Mouse (Mus musculus): ENCODE measurements at regions not wholly inside any gene's neighbourhood (a gene's known extent, or its start where the extent isn't known, plus 50 kb on each side); places are given as distances from the start of the nearest gene placed in this dataset.

DNA sequence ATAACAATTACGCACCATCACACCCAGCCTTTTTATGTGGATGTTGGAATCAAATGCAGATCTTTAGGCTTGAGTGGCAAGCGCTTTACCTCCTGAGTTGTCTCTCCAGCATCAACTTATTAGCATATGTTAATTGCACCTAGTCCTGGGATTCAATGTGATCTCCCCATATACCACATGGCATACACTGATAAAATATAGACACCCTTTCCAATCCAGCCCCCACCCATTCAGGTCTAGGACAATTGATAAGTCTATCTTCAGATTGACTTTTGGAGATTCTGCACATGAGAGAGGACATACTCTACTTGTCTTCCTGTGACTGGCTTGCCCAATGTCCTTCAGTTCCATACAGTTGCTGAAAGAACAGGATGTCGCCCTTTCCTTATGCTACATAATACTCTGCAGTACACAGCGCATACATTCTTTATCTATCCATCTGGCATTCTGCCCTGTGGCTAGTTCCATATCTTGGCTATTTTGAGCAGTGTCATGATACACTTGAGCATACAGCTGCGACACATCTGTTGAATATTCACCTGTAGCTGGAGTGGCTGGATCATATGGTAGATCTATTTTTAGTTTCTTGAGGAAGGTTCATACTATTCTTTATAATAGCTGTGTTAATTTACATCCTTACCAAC, 120.3 kb downstream of the Gsdmc2 start:
- Histone ChIP-seq H3K27ac (no peak overlapping the region), H3K36me3 (ENCODE audit: inconsistent target) (no peaks in the 10 kb centered on the region), H3K79me2 (ENCODE audit: inconsistent target) (no peaks in the 10 kb centered on the region), H3K4me3 (ENCODE audit: inconsistent target) (no peak overlapping the region)
- WGBS (ENCODE audit: missing documents), result 94% methylated on average over 5 of the region's 5 CpGs

DNA sequence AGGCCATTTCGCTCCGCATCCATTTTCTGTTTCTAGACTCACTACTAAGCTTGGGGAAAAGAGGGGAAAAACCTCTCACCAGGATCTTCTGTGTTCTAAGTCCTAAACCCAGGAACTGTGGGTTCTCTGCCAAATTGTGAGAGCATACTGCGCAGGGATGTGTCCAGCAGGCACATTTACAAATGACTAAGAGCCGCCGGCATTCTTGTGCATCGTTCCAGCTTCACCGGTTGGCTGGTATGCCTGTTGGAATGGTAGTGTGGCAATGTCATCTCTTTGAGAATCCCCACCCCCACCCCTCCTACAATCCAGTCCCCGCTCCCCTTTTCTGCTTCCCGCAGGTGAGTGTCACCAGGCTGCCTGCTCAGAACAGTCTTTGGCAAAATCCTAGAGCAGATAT, 122.0 kb downstream of the Gsdmc2 start:
- H3K4me3 ChIP-seq (ENCODE audit: inconsistent target), result no peak overlapping the region
- WGBS (ENCODE audit: missing documents), result 94% methylated on average over 9 of the region's 9 CpGs
- H3K36me3 ChIP-seq (ENCODE audit: inconsistent target), result no peaks in the 10 kb centered on the region
- no peak overlapping the region for H3K27ac ChIP-seq
- no peaks in the 10 kb centered on the region for H3K79me2 ChIP-seq (ENCODE audit: inconsistent target)

DNA sequence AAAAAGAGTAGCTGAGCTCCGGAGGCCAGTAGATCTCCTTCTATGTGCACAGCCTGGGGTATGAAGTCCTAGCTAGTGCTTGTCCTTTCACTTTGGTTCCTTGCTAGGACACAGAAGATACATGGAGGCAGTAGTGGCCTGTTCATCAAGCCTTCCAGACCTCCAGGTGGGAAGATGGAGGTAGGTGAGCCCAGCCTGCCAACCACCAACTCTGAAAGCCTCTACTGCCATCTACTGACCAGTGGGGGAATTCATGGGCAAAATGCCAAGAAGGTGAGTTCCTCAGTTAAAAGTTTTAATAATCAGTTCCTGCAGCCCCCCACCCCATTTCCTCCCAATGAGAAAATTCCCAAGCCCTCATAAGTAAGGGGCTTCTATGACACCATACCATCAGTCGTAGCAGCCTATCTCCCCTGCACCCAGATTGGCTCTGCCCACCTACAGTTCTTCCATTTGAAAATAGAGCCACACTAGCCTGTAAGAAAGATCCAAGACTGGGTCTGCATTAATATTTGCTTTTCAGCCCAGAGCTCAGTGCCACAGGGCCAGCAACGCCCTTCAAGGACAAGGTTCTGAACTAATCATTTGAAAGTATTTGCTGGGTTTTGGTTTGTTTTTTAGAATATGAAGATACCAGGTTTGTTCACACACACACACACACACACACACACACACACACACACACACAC, 123.2 kb downstream of the Gsdmc2 start:
- Histone ChIP-seq H3K4me3 (ENCODE audit: inconsistent target) (no peak overlapping the region), H3K27ac (no peak overlapping the region), H3K79me2 (ENCODE audit: inconsistent target) (no peaks in the 10 kb centered on the region), H3K36me3 (ENCODE audit: inconsistent target) (no peaks in the 10 kb centered on the region)
- 56% methylated on average over 3 of the region's 3 CpGs for WGBS (ENCODE audit: missing documents)

DNA sequence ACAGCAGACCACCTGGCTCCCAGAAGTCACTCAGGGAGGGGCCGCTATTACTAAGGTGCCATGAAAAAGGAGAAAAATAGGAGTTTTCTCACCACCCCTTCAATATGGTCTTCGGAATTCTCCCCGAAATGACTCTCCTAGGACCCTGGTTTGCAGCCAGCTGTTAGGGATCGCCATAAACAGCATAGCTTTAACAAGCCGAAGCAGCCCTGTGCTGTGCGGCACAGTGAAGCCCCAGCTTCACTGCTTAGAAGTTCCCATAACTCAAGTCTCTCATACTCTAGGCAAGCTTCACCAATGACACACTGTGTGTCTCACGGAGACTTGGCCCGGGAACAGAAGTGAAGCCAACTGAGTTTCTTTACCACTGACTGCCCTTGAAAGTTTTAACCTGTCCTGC, 127.2 kb downstream of the Gsdmc2 start:
- H3K79me2 ChIP-seq (ENCODE audit: inconsistent target), result no peaks in the 10 kb centered on the region
- 91% methylated on average over 8 of the region's 8 CpGs for WGBS (ENCODE audit: missing documents)

DNA sequence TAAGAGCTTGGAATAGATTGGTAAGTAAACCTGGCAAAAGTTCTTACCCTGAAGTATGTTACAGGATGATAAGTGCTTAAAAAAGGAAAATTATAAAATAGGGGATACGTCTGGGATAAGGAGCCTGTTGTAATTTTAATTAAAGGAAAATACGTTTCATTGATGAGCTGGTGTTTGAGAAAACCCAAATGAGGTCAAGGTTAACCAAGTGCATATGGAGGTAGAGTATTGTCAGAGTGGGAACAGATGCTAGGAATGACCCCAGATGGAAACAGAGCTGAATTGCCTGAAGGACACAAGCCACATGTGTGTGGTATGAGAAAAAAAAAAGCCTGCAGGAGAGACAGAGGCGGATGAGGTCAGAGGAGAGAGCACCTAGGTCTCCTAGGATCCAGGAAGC, 131.3 kb downstream of the Gsdmc2 start:
- Histone ChIP-seq H3K27ac (no peak overlapping the region), H3K36me3 (ENCODE audit: inconsistent target) (no peaks in the 10 kb centered on the region), H3K4me3 (ENCODE audit: inconsistent target) (no peak overlapping the region), H3K79me2 (ENCODE audit: inconsistent target) (no peaks in the 10 kb centered on the region)
- WGBS (ENCODE audit: missing documents), result 98% methylated on average over 3 of the region's 3 CpGs

More for the DNA sequence above, 127.2 kb downstream of the Gsdmc2 start:
- Histone ChIP-seq H3K27ac (no peak overlapping the region), H3K4me3 (ENCODE audit: inconsistent target) (no peak overlapping the region), H3K36me3 (ENCODE audit: inconsistent target) (no peaks in the 10 kb centered on the region)

DNA sequence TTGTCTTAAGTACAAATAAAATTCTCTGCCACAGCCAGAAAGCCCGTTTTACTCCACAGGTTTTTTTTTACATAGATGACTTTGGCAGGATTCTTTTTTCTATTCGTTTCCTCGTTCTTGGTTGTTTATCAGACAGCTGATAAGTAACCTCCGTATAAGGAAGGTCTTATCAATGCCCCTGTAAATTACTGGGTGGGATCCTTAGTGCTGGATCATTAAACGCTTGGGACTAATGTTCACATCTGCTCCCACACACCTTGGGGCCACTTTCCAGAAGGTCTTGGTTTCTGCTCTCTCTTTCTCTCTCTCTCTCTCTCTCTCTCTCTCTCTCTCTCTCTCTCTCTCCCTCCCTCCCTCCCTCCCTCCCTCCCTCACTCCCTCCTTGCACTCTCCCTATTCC, 134.6 kb downstream of the Gsdmc2 start:
- no peak overlapping the region for H3K4me3 ChIP-seq (ENCODE audit: inconsistent target)
- no peak overlapping the region for H3K27ac ChIP-seq
- WGBS (ENCODE audit: missing documents), result 89% methylated on average over 5 of the region's 5 CpGs
- H3K36me3 ChIP-seq (ENCODE audit: inconsistent target), result no peaks in the 10 kb centered on the region
- H3K79me2 ChIP-seq (ENCODE audit: inconsistent target), result no peaks in the 10 kb centered on the region

DNA sequence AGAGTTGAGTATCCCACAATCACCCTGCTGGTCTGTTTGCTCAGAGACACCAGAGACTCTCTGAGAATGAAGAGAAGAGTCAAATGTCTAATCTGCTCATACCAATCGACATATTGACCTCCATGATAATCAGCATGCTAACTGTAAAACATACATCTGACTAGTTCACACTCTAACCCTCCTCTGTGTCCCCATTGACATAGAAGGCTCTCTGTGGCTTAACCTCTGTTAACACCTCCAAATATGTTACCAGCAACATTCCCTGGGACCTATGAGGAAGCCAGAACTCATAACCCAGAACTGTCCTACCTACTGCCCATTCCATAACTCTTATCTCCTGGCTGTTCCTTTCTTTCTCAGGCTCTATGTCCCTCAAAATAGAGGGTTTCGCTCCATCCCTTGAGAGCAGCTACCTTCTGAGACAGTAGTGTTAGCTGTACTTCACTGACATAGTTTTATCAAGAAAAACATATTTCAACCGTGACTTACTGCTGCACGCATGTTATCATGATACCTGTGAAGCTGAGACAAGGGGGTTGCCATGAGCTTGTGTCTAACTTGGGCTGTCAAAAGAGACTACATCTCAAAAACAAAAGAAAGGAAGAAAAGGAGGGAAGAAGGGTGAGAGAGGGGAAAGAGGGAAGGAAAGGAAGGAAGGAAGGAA, 135.6 kb downstream of the Gsdmc2 start:
- 86% methylated on average over 4 of the region's 4 CpGs for WGBS (ENCODE audit: missing documents)
- H3K36me3 ChIP-seq (ENCODE audit: inconsistent target), result no peaks in the 10 kb centered on the region
- H3K27ac ChIP-seq, result no peak overlapping the region
- H3K79me2 ChIP-seq (ENCODE audit: inconsistent target), result no peaks in the 10 kb centered on the region
- H3K4me3 ChIP-seq (ENCODE audit: inconsistent target), result no peak overlapping the region

DNA sequence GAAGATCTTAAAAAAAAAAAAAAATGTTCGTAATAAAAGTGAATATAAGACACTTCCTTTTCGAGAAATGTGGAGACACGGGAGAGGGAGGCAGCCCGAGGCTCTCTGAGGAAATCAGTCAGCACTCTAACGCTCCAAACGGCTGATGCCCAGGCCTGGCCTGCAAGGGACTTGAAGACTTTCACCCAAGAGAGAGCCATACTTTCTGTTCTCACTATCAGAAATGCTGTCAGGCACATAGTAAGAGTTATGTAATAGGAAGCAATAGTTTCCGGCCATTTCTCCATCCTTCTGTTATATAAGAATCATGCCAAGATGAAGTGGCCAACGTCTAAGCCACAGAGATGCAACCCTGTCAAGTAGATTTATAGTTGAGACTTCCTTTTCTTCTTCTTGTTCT, 140.3 kb downstream of the Gsdmc2 start:
- H3K27ac ChIP-seq, result peak overlapping the region; percentile 87
- 1% methylated on average over 8 of the region's 8 CpGs for WGBS (ENCODE audit: missing documents)

DNA sequence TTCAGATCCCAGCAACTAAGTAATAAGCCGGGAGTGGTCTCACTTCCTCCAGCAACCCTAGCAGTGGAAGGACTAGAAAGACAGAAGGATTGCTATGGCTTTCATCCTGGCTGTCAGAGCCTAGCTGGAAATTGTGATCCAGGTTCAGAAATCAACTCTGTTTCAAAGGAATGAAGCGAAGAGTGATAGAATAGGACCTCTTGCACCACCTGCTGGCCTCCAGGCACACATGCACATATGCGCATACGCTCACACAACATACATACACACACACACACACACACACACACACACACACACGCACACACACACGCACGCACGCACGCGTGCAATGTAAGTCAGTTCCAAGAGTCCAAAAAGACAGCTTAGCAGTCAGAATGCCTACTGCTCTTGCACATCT, 147.1 kb downstream of the Gsdmc2 start:
- H3K27ac ChIP-seq, result no peak overlapping the region
- no peak overlapping the region for H3K4me3 ChIP-seq (ENCODE audit: inconsistent target)
- WGBS (ENCODE audit: missing documents), result 95% methylated on average over 10 of the region's 10 CpGs
- no peaks in the 10 kb centered on the region for H3K79me2 ChIP-seq (ENCODE audit: inconsistent target)
- no peaks in the 10 kb centered on the region for H3K36me3 ChIP-seq (ENCODE audit: inconsistent target)

More for the DNA sequence above, 140.3 kb downstream of the Gsdmc2 start:
- Histone ChIP-seq H3K36me3 (ENCODE audit: inconsistent target) (no peaks in the 10 kb centered on the region), H3K4me3 (ENCODE audit: inconsistent target) (no peak overlapping the region), H3K79me2 (ENCODE audit: inconsistent target) (no peaks in the 10 kb centered on the region)

DNA sequence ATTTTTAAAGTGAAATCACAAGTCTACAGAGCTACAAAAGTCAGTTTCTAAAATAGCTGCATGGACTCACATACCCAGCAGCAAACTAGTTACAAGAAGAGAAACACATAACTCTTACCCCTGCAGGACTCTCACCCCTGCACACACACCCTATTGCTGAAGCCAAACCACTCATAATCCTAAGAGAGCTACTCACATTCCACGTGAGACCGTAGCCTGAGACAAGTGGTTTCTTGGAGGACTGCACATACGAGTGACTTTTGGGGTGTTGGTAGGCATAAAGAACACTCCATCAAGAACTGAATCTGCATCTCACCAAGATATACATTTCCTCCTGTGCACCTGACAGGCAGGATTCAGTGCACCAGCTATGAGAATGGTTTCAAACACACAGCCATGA, 150.8 kb downstream of the Gsdmc2 start:
- Histone ChIP-seq H3K79me2 (ENCODE audit: inconsistent target) (no peaks in the 10 kb centered on the region), H3K27ac (no peak overlapping the region), H3K36me3 (ENCODE audit: inconsistent target) (no peaks in the 10 kb centered on the region), H3K4me3 (ENCODE audit: inconsistent target) (no peak overlapping the region)
- WGBS (ENCODE audit: missing documents), result 92% methylated on average over 3 of the region's 3 CpGs

DNA sequence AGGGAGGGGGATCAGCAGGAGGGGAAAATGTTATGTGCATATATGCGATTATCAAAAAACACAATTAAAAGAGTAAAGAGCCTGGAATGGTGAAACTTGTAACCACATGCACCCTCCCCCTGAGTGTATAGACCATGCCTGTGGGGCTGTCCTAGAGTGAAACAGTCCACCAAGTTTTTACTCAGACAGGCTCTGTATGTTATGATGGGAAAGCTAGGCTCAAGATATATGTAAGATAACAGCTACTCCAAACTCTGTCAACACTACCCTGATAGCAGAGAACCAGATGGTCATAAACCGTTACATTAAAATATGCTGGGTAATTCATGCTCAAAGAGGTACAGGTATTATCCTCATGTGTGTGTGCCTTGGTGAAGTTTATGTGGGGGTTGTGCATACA, 151.4 kb downstream of the Gsdmc2 start:
- WGBS (ENCODE audit: missing documents), result 83% methylated on average over 2 of the region's 2 CpGs
- Histone ChIP-seq H3K36me3 (ENCODE audit: inconsistent target) (no peaks in the 10 kb centered on the region), H3K79me2 (ENCODE audit: inconsistent target) (no peaks in the 10 kb centered on the region), H3K27ac (no peak overlapping the region), H3K4me3 (ENCODE audit: inconsistent target) (no peak overlapping the region)

DNA sequence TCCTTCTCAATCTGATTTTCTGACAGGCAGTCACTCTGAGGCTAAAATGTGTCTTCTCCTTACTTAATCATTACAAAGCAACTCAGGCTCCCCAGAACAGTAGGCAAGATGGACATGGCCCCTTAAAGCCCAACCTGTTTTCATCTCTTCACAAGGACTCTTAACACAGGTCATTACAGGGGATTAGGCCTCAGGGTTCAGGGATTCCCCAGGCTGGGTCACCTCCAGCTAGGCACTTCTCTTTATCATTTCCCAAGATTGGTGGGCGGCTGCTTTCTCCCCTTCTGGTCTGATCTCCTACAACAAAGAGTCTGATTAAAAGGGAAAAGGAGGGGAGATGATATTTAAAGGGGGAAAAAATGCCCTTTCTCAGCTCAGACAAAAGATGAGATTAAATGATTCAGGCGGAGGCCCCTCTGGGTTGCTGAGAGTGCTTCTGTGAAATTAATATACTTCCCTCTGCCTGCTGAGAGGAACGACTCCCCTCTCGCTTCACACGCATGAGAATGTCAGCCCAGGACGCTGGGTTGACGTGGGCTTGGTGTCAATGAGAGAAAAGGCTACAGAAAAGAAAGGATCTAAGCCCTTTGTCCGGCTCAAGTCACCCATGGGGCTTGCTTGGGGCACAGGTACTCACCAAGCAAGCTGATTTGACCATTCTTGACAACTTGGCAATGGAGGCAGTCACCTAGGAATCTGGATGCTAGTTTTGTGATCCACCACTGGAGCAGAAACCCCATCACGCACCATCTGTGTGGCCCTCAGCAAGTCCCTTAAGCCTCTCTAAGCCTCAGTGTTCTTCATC, 152.3 kb downstream of the Gsdmc2 start:
- H3K79me2 ChIP-seq (ENCODE audit: inconsistent target), result no peaks in the 10 kb centered on the region
- H3K4me3 ChIP-seq (ENCODE audit: inconsistent target), result no peak overlapping the region
- H3K36me3 ChIP-seq (ENCODE audit: inconsistent target), result no peaks in the 10 kb centered on the region
- H3K27ac ChIP-seq, result no peak overlapping the region
- 81% methylated on average over 9 of the region's 9 CpGs for WGBS (ENCODE audit: missing documents)

DNA sequence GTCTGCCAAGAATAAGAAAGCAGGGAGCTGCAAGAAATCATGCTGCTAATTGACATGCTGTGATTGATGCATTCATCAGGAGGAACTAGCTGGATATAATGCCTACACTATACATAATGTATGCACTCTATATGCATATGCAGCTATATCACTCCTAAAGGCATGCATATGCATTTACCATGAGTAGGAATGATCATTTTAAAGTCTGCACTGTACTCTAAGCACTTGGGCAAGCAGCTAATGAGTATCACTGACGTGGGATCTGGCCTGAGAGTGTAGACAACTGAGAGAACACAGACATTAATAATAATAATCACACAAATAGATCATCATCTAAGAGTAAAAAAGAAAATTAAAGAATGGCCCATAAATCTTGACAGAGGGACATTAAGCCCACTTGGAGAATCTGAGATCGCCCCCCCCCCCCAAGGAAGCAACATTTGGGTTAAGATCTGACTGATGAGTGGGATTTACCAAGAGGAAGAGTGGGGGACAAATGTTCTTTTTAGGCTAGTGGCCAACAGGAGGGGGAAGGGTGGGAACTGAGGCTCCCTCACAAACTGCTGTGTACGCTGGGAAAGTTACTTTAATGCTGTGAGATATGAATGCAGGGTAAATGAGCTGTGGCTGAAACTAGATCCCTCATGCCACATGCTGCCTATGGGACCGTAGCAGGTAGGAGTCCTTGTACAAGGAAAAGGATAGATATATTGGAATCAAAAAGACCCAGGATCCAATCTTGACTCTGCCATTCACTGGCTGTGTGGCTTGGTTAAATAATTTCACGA, 155.0 kb downstream of the Gsdmc2 start:
- Histone ChIP-seq H3K4me3 (ENCODE audit: inconsistent target) (no peak overlapping the region), H3K79me2 (ENCODE audit: inconsistent target) (no peaks in the 10 kb centered on the region), H3K36me3 (ENCODE audit: inconsistent target) (no peaks in the 10 kb centered on the region), H3K27ac (no peak overlapping the region)
- 91% methylated on average over 5 of the region's 5 CpGs for WGBS (ENCODE audit: missing documents)

DNA sequence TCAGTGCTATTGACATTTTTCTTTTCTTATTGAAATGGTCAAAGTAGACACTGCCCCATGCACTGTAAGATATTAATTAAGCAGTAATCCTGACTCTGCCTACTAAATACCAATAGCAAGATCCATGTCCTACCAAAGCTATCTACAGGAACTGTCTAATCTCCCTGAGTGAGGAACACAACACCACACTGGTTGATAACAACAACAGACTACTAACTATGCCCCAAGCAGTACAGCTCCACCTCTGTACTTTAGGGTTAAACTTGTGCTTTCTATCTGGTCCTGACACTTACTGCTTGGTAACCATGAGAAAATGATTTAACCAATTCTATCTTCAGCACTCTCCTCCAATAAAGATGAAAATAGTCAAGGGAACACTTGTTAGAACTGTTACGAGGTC, 157.1 kb downstream of the Gsdmc2 start:
- Histone ChIP-seq H3K36me3 (ENCODE audit: inconsistent target) (no peaks in the 10 kb centered on the region), H3K79me2 (ENCODE audit: inconsistent target) (no peaks in the 10 kb centered on the region), H3K4me3 (ENCODE audit: inconsistent target) (no peak overlapping the region), H3K27ac (no peak overlapping the region)
- WGBS (ENCODE audit: missing documents), result 100% methylated on average over 1 of the region's 1 CpGs

Measured in macrophage (primary cell).